Mouse (Mus musculus) MEL (cell line): Measurements from ENCODE around the gene Fam20b.

Experiments used
- CHD2 ChIP-seq: IDR thresholded peaks from 2 replicates; pipeline ENCODE4 v1.6.1; 2011; ENCODE audit warnings: low read length, improper control_type of control experiment
- CTCF ChIP-seq, 3 experiments: IDR thresholded peaks in 2 of 3; conservative IDR thresholded peaks in 1 of 3; 2 replicates each; pipeline ENCODE4 v1.5.1; 2011 to 2012; ENCODE audit warnings: low read length in 3 of 3, low read depth in 2 of 3, mild to moderate bottlenecking in 2 of 3, improper control_type of control experiment in 1 of 3, inconsistent platforms in 1 of 3, mixed read lengths in 1 of 3, moderate library complexity in 1 of 3; ENCODE audit not compliant: control insufficient read depth in 1 of 3, insufficient read depth in 1 of 3, poor library complexity in 1 of 3, severe bottlenecking in 1 of 3
- POLR2A ChIP-seq, 2 experiments: IDR thresholded peaks; 2 replicates each; pipeline ENCODE4 v1.6.1; 2011 to 2012; ENCODE audit warnings: low read length in 2 of 2, mild to moderate bottlenecking in 2 of 2, control low read depth in 1 of 2, improper control_type of control experiment in 1 of 2, low read depth in 1 of 2, moderate library complexity in 1 of 2; ENCODE audit not compliant: control insufficient read depth in 1 of 2, insufficient read depth in 1 of 2, poor library complexity in 1 of 2

- TF ChIP-seq CHD2 (no peak), POLR2A (IDR thresholded peaks at IDR 0.05; ENCODE audit: control insufficient read depth in 1 of 2, insufficient read depth in 1 of 2, low read depth in 1 of 2, low read length in 2 of 2, poor library complexity in 1 of 2) (no peak), CTCF (IDR thresholded peaks at IDR 0.05 in 2 of 3, conservative IDR thresholded peaks at IDR 0.05 in 1 of 3; ENCODE audit: control insufficient read depth in 1 of 3, insufficient read depth in 1 of 3, low read depth in 2 of 3, low read length in 3 of 3, poor library complexity in 1 of 3, severe bottlenecking in 1 of 3) (no peak)
These were observed 74.8 kb downstream of the Fam20b start for GRCm38 (mm10) chr1:156644061-156644460.
